Mouse (Mus musculus): ENCODE measurements around the gene Lhx4.

- TF ChIP-seq CTCF (IDR thresholded peaks at IDR 0.05; ENCODE audit: low read depth, low read length) (no peak), POLR2A (IDR thresholded peaks at IDR 0.05; ENCODE audit: extremely low read depth, insufficient read depth, low read length) (no peak)
Observed at GRCm38 (mm10) chr1:155742411-155743363, 8.8 kb downstream of the Lhx4 start.

Data from liver, adult 2 months (tissue).